Mouse (Mus musculus): ENCODE results near the gene Stx18. TPM values are rescaled to one million over a fixed set of nuclear protein-coding genes. Genes with fewer than 3 reads are reported as not detected.

The Stx18 gene
- polyA plus RNA-seq, 1 experiment from 2014 or later, result 54.4 TPM

DNA sequence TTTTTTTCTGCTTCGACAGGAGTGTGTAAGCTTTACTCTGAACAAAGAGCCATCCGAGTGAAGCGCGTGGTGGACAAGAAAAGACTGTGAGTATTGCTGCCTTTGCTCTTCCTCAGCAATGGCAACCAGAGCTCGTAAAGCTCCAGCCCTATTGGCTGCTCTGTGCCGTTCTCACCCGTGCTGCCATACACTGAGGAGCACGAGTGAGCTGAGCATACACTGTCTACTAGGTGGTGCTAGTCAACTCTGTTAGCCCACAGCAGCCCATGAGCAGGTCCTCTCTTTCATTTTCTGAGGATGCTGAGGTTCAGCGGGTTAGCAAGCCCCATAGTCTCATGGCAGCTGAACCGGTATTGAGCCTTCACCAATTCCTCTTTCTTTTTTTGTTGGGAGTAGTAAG is 68.3 kb downstream of the Stx18 start:
- H3K27me3 ChIP-seq (ENCODE audit: poor library complexity, severe bottlenecking), result no peaks in the 10 kb centered on the region
- H3K36me3 ChIP-seq (replicated peaks), result peaks cover 35% of the 10 kb centered on the region
- H3K27ac ChIP-seq, result no peak overlapping the region
- no peaks in the 10 kb centered on the region for H3K9me3 ChIP-seq
- 0 out of 2 replicates have a peak, but pooled peaks cover 5% of the 10 kb centered on the region for H3K4me1 ChIP-seq
- no peak for DNase-seq (ENCODE audit: extremely low spot score, low spot score)
- 91% methylated on average over 10 of the region's 10 CpGs for WGBS
- no peak overlapping the region for H3K4me3 ChIP-seq

DNA sequence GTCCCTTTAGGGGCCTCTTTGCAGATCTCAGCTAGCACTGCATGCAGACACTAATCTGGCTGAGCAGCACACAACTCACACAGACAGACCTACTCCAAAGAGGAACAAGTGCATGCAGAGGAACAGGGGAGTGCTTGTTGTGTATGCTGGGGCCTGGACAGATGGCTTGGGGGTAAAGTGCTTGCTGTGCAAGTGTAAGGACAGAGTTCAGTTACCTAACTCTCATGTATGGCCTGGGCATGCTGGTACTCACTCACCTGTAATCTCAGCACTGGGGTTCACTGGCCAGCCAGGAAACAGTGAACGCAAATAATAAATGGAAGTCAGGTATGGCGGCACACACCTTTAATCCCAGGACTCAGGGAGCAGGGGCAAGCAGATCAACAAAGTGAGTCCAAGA is 76.0 kb downstream of the Stx18 start:
- no peak for DNase-seq (ENCODE audit: extremely low spot score, low spot score)
- Histone ChIP-seq H3K27ac (no peak overlapping the region), H3K4me1 (no peaks in the 10 kb centered on the region), H3K36me3 (replicated peaks) (peaks cover 42% of the 10 kb centered on the region), H3K27me3 (ENCODE audit: poor library complexity, severe bottlenecking) (no peaks in the 10 kb centered on the region), H3K4me3 (no peak overlapping the region), H3K9me3 (no peaks in the 10 kb centered on the region)
- 94% methylated on average over 2 of the region's 2 CpGs for WGBS

GRCm38 (mm10) chr5:38117056-38117455 is 78.5 kb downstream of the Stx18 start:
- no peak overlapping the region for H3K27ac ChIP-seq
- no peak for DNase-seq (ENCODE audit: extremely low spot score, low spot score)
- no peak overlapping the region for H3K4me3 ChIP-seq
- H3K27me3 ChIP-seq (ENCODE audit: poor library complexity, severe bottlenecking), result no peaks in the 10 kb centered on the region
- H3K4me1 ChIP-seq, result no peaks in the 10 kb centered on the region
- no peaks in the 10 kb centered on the region for H3K9me3 ChIP-seq
- H3K36me3 ChIP-seq (replicated peaks), result peaks cover 39% of the 10 kb centered on the region
- WGBS, result 85% methylated on average over 1 of the region's 1 CpGs

DNA sequence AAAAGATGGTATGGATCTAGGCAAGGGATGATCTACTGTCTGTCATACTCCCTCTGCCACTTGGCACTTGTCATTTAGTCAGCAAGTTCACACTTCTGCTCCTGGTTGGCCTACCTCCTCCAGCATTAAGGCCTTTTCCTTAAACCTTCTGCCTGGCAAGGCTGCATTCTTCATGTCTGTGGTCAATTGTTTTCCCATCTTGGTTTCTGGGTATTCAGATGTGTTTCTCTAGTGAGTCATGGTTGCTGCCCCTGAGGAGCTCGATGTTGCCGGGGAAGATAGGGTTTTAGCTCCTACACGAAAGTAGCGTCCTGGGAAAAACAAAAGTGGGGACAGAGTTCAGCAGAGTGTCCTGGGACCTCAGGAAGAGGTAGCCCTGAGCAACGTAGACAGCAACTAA is 80.7 kb downstream of the Stx18 start:
- peaks cover 45% of the 10 kb centered on the region for H3K36me3 ChIP-seq (replicated peaks)
- H3K4me1 ChIP-seq, result no peaks in the 10 kb centered on the region
- 91% methylated on average over 5 of the region's 5 CpGs for WGBS
- H3K4me3 ChIP-seq, result no peak overlapping the region
- no peak for DNase-seq (ENCODE audit: extremely low spot score, low spot score)
- H3K27ac ChIP-seq, result no peak overlapping the region
- H3K27me3 ChIP-seq (ENCODE audit: poor library complexity, severe bottlenecking), result no peaks in the 10 kb centered on the region
- no peaks in the 10 kb centered on the region for H3K9me3 ChIP-seq

DNA sequence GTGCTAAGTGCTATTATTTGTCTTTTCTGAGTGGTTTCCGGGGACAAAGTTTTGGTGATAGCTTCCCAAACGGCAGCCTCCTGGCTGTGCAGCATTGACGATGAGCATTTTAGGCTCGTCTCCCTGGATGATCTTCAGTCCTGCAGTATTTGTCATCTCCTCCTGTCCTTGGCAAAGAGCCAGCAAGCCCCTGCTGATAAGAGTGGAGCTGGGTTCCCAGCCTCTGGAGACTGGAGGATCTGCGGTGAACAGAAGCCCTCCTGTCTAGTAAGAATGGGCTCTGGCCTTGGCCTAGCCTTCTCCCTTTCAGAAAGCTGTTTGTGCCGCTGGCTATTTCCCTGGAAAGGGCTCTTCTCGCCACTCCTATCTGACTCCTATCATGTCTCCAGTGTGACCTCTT is 83.2 kb downstream of the Stx18 start:
- Histone ChIP-seq H3K9me3 (no peaks in the 10 kb centered on the region), H3K27me3 (ENCODE audit: poor library complexity, severe bottlenecking) (no peaks in the 10 kb centered on the region), H3K27ac (no peak overlapping the region), H3K4me1 (no peaks in the 10 kb centered on the region), H3K4me3 (no peak overlapping the region), H3K36me3 (replicated peaks) (peaks cover 37% of the 10 kb centered on the region)
- DNase-seq (ENCODE audit: extremely low spot score, low spot score), result no peak
- WGBS, result 95% methylated on average over 7 of the region's 7 CpGs

DNA sequence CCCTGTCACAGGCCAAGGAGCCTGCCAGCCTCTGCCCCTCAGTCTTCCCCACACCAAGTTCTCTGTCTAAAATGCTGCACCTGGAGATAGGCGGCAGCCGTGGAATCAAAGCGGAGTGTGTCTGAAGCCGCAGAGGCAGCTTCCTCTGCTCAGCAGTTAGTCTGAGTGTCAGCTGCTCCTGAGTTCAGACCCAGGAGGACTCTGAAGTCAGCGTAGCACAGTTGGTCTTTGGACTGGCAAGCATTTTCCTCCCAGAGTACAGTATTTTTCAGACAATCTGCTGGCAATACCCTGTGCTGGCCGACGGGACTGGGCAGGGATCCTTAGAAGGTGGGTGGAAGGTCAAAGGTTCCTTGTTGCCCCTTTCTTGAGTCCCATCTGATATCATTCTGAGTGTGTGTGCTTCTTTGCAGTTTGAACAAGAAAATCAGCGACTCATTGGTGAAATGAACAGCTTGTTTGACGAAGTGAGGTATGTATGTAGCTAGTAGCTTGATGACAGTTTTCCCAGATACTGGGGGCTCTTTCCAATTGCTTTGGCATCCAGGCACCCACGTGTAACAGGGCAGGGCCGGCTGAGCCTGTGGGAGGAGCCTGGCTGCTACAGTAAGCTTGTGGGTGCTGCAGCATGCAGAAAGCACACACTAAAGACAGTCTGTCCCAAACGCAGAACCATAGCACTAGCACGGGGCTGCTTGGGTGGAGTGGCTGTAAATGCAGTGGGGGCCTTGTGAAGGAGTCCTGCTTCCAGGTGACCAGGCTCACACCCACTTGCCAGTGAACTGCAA is 88.2 kb downstream of the Stx18 start:
- no peaks in the 10 kb centered on the region for H3K27me3 ChIP-seq (ENCODE audit: poor library complexity, severe bottlenecking)
- H3K36me3 ChIP-seq (replicated peaks), result peaks cover 48% of the 10 kb centered on the region
- H3K4me1 ChIP-seq, result no peaks in the 10 kb centered on the region
- no peak overlapping the region for H3K27ac ChIP-seq
- no peak overlapping the region for H3K4me3 ChIP-seq
- DNase-seq (ENCODE audit: extremely low spot score, low spot score), result no peak
- H3K9me3 ChIP-seq, result 0 out of 2 replicates have a peak, but pooled peaks cover 5% of the 10 kb centered on the region
- WGBS, result 88% methylated on average over 13 of the region's 13 CpGs

DNA sequence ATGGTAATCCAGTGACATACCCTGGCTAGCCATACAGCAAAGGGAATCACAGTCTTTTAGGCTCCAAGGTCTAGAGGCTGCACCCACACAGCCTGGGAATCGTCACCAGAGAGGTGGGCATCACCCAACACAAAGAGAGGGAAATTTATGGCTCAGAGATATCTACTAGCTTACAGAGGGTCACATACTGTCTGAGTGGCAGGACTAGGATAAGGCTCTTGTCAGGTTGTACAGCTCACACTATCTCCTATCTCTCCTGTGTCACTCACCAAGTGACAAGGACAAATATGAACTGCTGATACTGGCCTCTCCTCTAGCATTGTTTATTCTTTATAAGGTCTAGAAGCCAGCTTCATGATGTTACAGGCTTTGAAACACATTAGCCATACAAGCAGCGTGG is 90.8 kb downstream of the Stx18 start:
- H3K9me3 ChIP-seq, result 0 out of 2 replicates have a peak, but pooled peaks cover 5% of the 10 kb centered on the region

GRCm38 (mm10) chr5:38136247-38136646 is 97.7 kb downstream of the Stx18 start:
- H3K27me3 ChIP-seq (ENCODE audit: poor library complexity, severe bottlenecking), result no peaks in the 10 kb centered on the region
- DNase-seq (ENCODE audit: extremely low spot score, low spot score), result no peak
- WGBS, result 94% methylated on average over 9 of the region's 9 CpGs
- H3K9me3 ChIP-seq, result no peaks in the 10 kb centered on the region
- no peak overlapping the region for H3K4me3 ChIP-seq
- no peak overlapping the region for H3K27ac ChIP-seq
- H3K36me3 ChIP-seq (replicated peaks), result peaks cover 69% of the 10 kb centered on the region
- no peaks in the 10 kb centered on the region for H3K4me1 ChIP-seq

More for the DNA sequence above, 90.8 kb downstream of the Stx18 start:
- H3K36me3 ChIP-seq (replicated peaks), result peaks cover 34% of the 10 kb centered on the region
- no peaks in the 10 kb centered on the region for H3K27me3 ChIP-seq (ENCODE audit: poor library complexity, severe bottlenecking)
- H3K4me1 ChIP-seq, result no peaks in the 10 kb centered on the region
- H3K4me3 ChIP-seq, result no peak overlapping the region
- 98% methylated on average over 2 of the region's 2 CpGs for WGBS
- no peak for DNase-seq (ENCODE audit: extremely low spot score, low spot score)
- no peak overlapping the region for H3K27ac ChIP-seq

DNA sequence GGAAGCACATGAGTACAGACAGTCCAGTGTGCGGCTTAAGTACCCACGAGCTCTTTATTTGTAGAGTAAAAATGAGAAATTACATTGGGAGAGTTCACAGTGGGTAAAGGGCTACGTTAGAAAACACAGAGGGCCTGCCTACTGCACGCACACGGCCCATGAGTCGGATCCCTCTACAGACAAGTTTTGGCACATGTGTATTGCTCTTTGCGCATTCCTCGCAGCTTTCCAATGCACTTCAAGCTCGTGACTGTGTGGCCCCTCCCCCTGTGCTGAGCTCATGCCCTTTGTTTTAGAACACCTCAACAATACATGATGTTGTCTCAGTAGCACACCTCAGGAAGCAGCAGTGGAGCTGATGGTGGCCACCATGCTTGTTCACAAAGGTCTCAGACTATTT is 98.6 kb downstream of the Stx18 start:
- H3K4me3 ChIP-seq, result no peak overlapping the region
- H3K9me3 ChIP-seq, result no peaks in the 10 kb centered on the region
- no peak for DNase-seq (ENCODE audit: extremely low spot score, low spot score)
- H3K27ac ChIP-seq, result no peak overlapping the region
- H3K27me3 ChIP-seq (ENCODE audit: poor library complexity, severe bottlenecking), result no peaks in the 10 kb centered on the region
- peaks cover 78% of the 10 kb centered on the region for H3K36me3 ChIP-seq (replicated peaks)
- H3K4me1 ChIP-seq, result no peaks in the 10 kb centered on the region
- WGBS, result 93% methylated on average over 9 of the region's 9 CpGs

DNA sequence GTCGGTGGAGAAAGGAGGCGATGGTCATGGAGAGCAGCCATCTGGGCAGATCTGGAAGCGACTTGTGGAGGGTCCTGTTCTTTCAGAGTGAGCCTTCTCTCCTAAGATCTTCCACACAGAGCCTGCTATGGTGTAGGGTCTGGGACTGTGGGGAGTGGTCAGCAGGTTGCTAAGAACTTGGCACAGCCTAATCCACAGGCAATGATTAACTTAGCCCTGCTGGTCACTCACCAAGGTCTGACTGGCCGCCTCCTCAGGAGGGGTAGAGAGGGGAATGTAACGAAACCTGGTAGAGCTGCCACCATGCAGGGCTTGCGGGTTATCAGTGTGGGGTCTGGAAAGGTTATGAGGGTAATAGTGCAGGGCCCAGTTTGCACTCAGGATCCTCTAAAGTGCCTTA is 102.4 kb downstream of the Stx18 start:
- Histone ChIP-seq H3K4me1 (no peaks in the 10 kb centered on the region), H3K36me3 (replicated peaks) (peaks cover 98% of the 10 kb centered on the region), H3K4me3 (no peak overlapping the region), H3K27me3 (ENCODE audit: poor library complexity, severe bottlenecking) (no peaks in the 10 kb centered on the region), H3K9me3 (no peaks in the 10 kb centered on the region), H3K27ac (no peak overlapping the region)
- WGBS, result 97% methylated on average over 6 of the region's 6 CpGs
- DNase-seq (ENCODE audit: extremely low spot score, low spot score), result no peak

DNA sequence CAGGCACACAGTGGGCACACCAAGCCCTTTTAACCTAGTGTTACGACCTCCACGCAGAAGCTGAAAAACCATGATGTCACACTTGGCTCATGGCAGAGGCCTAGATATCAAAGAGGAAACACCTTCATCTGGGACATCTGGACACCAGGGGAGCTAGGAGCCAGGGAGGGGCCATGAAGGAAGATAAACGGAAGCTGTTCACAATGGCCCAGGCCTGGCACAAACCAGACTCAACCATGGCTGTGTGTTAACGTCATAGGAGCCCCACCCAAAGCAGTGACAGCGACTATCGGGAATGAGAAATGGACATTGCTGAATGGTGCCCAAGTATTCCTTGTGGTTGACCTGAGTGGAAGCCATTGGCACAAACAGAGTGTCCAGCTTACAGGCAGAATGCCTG is 108.0 kb downstream of the Stx18 start:
- Histone ChIP-seq H3K27ac (no peak overlapping the region), H3K27me3 (ENCODE audit: poor library complexity, severe bottlenecking) (no peaks in the 10 kb centered on the region), H3K4me3 (no peak overlapping the region), H3K4me1 (peaks cover 9% of the 10 kb centered on the region), H3K9me3 (peaks cover 5% of the 10 kb centered on the region; the same call in 1 of the 2 replicates), H3K36me3 (replicated peaks) (peaks cover 98% of the 10 kb centered on the region)
- WGBS, result 93% methylated on average over 6 of the region's 6 CpGs
- no peak for DNase-seq (ENCODE audit: extremely low spot score, low spot score)

DNA sequence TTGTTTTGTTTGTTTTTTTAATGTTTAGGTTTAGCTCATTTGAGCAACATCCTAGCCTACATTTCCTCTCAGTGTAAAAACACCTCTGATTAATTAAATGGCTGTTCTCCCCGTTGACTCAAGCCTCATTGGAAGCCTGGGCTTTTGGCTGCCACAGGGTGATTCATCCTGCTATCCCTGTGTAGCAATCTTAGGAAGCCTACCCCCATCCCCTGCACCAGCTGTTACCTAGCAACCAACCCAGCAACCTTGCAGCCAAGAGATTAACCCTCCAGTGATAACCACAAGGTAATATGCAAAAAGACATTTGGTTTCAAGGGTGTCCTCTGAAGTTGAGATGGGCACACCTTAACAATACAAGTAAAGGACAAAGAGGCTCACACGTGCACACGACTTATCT is 112.7 kb downstream of the Stx18 start:
- Histone ChIP-seq H3K4me1 (peaks cover 23% of the 10 kb centered on the region), H3K4me3 (no peak overlapping the region), H3K27me3 (ENCODE audit: poor library complexity, severe bottlenecking) (0 out of 2 replicates have a peak, but pooled peaks cover under 1% of the 10 kb centered on the region), H3K27ac (no peak overlapping the region), H3K9me3 (peaks cover 15% of the 10 kb centered on the region), H3K36me3 (replicated peaks) (peaks cover 100% of the 10 kb centered on the region)
- 63% methylated on average over 3 of the region's 3 CpGs for WGBS
- no peak for DNase-seq (ENCODE audit: extremely low spot score, low spot score)

DNA sequence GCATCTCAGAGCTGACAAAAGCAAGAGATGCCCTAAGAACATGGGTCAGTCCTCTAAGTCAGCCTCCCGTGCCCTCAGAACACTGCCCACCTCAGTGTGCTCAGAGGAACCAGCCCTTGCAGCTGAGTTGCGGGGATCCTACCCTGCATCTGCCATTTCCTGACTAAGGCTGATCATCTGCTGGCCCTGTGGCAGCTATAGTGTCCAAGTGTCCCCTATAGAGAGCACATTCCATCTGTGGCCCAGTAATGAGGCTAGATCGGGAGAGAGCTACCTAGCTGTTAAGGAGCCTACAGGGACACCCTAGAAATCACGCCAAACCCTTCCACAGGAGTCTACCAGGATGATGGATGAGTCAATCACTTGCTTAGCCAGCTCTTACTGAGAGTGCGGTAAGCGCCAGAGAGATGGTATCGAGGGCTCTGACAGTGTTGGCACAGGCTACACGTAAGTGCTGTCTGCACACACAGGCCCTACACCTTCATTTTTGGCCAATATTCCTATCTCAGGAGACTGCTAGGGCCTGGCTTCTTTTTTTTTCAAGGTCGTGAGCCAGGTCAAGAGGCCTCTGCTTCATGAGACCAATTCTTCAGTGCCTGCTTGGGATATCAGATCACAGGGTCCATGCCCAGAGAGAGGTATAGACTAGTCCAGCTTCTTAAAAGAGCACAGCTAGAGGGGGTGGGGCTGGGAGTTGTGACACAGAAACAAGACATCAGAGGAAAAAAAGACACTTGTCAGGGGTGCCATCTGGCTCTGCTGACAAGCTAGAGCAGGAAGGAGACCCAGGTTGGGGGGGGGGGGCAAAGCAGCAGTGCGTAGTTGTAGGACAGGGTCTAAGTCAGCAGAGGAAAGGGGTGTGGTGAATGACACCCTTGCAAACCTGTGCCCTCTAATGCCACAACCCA is 113.9 kb downstream of the Stx18 start:
- Histone ChIP-seq H3K27ac (no peak overlapping the region), H3K36me3 (replicated peaks) (peaks cover 100% of the 10 kb centered on the region), H3K4me3 (no peak overlapping the region), H3K27me3 (ENCODE audit: poor library complexity, severe bottlenecking) (peaks cover 13% of the 10 kb centered on the region; the same call in 1 of the 2 replicates), H3K4me1 (peaks cover 27% of the 10 kb centered on the region), H3K9me3 (peaks cover 15% of the 10 kb centered on the region)
- 91% methylated on average over 10 of the region's 10 CpGs for whole genome bisulfite sequencing
- no peak for DNase-seq (ENCODE audit: extremely low spot score, low spot score)
